Mouse (Mus musculus): ENCODE measurements around the gene Syt16. TPM values are rescaled to one million over a fixed set of nuclear protein-coding genes. Genes with fewer than 3 reads are reported as not detected.

Syt16 gene
- total RNA-seq, 2 experiments from 2014 or later, result 82.4 to 104 TPM

DNA sequence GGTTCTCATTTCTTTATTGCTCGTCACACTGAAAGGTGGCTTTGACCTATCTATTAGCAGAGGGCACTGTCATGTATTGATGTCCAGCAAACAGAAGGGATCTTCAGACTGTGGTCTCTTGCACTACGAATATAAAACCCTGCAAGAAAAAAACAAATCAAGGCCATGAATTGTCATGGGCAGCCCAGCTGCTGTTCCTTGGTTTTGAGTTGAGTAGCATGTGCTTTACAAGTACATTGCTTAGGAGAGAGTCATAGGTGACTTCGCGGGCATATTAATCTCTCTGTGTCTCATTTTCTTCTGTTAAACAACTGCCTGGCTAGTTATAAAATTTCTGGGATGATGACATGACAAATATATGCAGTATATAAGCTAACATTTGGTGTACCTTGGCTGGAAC lies 192.4 kb downstream of the Syt16 start:
- DNase-seq (ENCODE audit: low spot score in 2 of 2), result no peak
- intact Hi-C loops (cut with DNase I), result loop anchor here (5.0 kb wide), 1 partner anchor 92 kb away; no protein-coding TSS in a partner anchor

DNA sequence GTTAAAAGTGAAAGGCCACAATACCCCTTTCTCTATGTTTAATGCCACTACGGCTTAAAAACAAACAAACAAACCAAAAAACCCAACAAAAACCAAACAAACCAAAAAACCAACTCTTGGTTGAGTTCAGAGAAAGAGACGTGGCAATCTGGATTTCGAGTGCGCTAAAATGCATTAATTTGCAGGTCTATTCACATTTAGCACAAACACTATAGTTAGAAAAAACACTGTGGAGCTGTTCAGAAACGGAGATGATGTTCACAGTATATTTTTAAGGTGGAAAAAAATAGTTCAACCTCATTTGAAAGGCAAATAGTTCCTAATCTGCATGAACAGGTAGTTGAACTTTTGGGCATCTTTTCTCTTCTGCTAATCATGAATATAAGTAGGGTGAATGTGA lies 192.8 kb downstream of the Syt16 start:
- DNase-seq (ENCODE audit: low spot score in 2 of 2), result no peak
- intact Hi-C loops (cut with DNase I), result no loop called here

DNA sequence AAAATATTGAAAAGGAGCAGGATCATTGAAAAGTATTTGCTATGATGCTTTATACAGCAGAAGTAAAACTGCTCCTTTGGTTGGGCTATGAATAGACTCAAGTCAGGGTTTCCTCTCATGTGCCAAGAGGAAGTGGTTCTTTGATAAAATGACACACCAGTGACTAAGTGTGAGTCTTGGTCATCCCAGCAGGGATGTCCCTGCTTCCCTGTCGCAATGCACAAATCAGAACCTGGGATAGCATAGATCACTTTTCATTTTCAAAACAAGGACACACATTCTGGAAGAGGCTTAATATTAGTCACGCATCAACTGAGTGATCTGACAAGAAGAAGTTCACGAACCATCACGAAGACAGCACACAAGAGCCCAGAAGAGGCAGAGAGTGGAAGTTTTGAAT lies 195.1 kb downstream of the Syt16 start:
- DNase-seq (ENCODE audit: low spot score in 2 of 2), result no peak
- intact Hi-C loops (cut with DNase I), result no loop called here

DNA sequence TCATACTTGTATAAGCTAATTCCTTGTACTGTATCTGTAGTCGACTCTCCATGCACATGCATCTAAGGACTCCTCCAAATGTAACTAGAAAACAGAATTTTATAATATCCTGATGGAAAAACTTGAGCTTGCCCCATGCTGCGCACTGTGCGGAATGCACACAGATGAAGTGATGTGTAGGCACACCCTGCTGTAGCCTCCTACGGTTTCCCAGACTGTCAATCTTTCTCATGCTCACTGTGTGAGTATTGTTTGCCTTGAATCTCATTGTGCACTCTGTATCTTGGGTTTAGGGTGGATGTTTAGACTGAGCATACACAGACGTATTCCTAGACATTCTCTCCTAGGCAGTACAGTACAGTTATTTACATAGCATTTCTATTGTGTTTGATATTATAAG lies 203.9 kb downstream of the Syt16 start:
- intact Hi-C loops (cut with DNase I), result no loop called here
- no peak for DNase-seq (ENCODE audit: low spot score in 2 of 2)

DNA sequence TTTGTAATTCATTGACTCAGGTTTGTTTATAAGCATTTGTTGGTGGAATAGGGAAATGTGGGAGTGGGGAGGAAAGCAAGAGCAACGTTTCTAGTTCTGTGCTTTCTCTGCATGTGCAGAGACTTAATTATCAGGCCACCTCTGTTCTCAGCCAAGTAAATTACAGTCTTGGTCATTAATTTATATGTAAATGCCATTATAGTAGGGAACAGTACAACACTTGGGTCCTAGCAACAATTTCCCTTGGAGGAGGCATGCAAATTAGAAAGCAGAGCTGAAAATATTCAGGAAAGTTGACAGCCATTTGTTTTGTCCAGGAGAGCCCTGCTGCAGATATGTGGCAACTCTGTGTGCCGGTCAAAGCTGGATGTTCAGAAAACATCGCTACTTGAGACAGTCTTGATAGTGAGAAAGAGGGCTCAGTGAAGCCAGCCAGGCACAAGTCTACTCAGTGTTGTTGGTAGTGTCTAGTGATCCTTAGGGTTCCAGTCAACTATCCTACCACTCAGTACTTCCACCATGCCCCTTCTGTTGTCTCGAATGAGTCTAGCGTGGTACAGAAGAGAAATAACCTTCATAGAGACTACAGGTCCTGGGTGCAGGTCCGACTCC lies 205.1 kb downstream of the Syt16 start:
- no peak for DNase-seq (ENCODE audit: low spot score in 2 of 2)
- intact Hi-C loops (cut with DNase I), result no loop called here

DNA sequence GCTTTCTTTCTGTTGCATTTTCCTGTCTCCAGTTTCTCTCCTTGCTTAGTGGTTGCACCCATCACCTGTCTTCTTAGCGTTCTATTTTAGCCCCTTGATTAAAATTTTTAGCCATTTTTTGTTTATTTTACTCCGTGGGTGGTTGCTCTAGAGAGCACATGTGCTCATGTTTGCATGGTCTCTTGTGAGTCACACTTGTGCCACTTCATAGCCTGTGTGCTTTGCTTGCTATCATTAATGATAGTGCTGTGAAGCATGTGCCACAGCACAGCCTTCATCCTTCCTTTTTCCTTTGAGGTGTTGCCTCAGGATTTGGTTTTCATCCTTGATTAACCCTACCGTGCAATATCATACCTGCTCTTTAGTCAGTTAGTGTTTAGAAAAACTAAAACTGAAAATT lies 214.7 kb downstream of the Syt16 start:
- intact Hi-C loops (cut with DNase I), result no loop called here
- DNase-seq (ENCODE audit: low spot score in 2 of 2), result no peak

DNA sequence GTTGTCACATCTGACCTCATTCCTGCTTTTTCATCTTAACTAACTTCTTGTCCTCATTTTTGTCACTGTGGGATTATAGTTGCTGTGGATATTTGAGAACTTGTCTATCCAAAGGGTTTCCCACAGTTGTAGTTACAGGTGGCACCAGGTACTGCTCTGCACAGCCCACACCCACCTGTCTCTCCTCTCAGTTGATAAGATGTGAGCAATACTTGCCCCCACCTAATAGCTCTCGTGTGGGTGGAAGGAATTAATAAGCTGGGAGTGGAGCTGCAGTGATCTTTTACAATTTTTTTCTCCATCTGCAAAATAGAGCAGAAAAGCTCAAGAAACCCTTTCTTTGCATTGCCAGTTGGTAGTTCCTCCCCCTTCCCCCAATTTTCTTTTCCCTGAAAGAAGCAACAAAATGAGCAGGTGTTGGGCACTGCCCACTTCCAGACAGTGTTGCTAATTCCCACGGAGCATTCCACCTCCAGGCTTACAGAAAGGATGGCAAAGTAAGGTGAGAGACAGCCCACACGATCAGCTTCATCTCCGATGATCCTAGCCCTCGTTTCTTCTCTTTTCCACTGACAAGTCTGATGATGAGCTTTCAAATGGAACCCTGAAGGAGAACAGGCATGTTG lies 218.8 kb downstream of the Syt16 start:
- peak; percentile 30 to 41 for DNase-seq (ENCODE audit: low spot score in 2 of 2)
- intact Hi-C loops (cut with DNase I), result no loop called here

DNA sequence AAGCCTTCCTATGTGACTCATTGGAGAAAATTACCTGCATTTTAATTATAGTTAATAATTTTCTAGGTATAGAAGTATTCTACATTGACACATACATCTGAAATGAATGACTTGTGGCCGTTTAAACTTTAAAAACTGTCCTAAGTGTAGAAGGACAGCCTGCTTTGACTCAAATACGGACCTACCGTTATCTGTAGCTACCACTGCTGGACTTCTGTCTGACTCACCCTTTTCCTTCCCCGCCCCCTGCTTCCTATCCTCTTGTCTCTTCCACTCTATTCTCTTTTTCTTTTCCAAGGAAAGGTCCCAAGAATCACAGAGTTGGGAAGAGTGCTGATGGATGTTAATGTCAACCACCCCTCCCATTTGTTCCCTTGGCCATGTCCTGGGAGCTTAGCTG lies 222.4 kb downstream of the Syt16 start:
- DNase-seq (ENCODE audit: low spot score in 2 of 2), result no peak
- intact Hi-C loops (cut with DNase I), result no loop called here

DNA sequence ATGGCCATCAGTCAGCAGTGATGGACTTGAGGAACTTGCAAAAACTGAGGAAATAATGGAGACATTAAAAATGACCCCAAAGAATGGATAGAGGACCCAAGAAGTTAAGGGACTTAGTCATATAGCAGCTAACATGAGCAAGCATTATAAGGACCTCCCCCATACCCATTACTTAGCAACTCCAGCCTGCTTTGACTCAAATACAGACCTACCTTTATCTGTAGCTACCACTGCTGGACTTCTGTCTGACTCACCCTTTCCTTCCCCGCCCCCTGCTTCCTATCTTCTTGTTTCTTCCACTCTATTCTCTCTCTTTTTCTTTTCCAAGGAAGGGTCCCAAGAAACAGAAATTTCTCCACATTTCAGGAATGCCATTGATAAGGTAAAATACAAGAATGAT lies 223.2 kb downstream of the Syt16 start:
- intact Hi-C loops (cut with DNase I), result no loop called here
- DNase-seq (ENCODE audit: low spot score in 2 of 2), result no peak

DNA sequence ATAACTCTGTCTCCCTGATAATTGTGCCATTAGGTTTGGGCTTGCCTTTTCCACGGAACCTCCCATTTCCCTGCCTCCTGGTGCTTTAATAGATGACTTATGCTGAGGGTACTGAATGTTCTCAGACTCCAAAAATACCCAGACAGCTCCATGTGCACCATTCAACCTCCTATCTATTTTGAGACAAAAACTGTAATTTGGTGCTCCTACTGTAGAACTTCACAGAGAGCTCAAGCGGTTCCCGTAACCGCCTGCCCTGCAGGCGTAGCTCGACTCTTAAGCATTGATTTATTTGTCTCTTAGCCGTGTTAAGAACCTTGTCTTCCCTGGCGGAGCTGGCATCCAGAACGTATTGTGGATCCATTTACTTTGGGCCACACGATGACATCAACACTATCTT lies 233.3 kb downstream of the Syt16 start:
- DNase-seq (ENCODE audit: low spot score in 2 of 2), result peak; percentile 30 to 43
- intact Hi-C loops (cut with DNase I), result loop anchor here (5.0 kb wide), 1 partner anchor 51 kb away; no protein-coding TSS in a partner anchor

DNA sequence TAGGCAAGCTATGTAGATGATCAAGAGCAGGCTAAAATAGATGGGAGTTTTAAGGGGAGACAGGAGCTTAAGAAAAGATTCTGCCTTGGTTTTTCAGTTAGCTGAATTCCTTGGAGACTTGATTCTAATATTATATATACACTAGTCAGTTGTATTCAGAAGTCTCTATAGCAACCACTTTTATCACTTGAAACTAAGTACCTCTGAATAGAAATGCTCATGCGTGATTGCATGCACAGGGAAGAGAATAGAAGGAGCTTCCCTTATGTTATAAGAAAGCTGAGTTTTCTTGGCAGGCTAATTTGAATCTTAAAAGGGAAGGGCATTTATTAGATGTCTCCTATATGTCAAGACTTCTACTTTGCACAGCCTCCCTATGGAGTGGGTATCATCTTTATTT lies 235.4 kb downstream of the Syt16 start:
- DNase-seq (ENCODE audit: low spot score in 2 of 2), result no peak
- intact Hi-C loops (cut with DNase I), result loop anchor here (5.0 kb wide), 1 partner anchor 49 kb away; no protein-coding TSS in a partner anchor

DNA sequence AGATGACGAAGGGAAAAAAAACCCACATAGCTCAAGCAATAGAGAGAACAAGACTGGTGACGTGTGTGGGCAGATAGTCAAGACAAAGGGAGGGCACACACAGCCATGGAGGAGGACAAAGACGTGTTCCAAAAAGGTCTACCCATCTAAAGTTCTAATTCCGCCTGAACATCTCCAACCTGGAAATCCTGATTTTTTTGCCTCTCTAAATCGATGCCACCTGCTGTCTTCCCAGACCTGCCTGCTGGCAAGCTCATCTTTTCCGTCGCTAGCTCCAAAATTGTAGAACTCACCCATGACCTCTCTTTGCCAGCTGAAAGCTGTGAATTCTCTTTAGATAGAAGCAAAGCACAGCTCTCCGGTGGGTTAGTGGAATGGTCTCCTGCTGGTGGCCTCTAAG lies 238.7 kb downstream of the Syt16 start:
- intact Hi-C loops (cut with DNase I), result no loop called here

DNA sequence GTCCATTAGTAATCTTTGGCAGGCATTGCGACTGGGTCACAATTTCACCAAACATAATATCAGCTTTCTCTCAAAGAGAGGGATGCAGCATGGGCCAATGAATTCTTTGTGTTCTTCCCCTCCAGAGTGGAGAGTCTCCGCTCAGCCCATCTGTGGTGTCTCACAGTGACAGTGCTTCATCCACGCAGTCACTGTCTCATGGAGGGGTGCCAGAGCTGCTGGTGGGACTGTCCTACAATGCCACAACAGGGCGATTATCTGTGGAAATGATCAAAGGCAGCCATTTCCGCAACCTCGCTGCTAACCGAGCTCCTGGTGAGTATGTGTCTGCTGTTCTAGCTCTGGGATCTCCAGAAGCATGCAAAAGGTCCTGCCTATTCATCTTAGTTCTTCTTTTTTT lies 240.6 kb downstream of the Syt16 start:
- intact Hi-C loops (cut with DNase I), result no loop called here
- peak in 1 of 2 experiments; percentile 32 for DNase-seq (ENCODE audit: low spot score in 2 of 2)

More for the DNA sequence above, 238.7 kb downstream of the Syt16 start:
- no peak for DNase-seq (ENCODE audit: low spot score in 2 of 2)

DNA sequence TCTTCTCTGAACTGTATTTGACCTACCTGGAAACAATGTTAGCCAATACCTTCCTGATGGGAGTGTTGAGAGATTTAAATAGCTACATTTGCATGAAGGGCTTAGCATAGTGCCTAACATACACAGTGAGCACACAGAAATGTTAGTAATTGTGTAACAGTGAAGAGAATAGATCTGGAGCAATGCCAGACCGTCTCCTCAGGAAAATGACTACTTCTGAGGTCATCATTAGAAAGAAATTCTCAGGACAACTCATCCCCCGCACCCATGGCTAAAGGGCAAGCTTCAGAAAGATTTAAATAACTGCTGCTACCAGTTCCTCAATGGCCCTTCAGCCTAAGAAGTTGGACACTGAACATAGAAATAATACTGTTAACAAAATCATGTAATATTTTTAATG lies 241.3 kb downstream of the Syt16 start:
- intact Hi-C loops (cut with DNase I), result no loop called here
- no peak for DNase-seq (ENCODE audit: low spot score in 2 of 2)

DNA sequence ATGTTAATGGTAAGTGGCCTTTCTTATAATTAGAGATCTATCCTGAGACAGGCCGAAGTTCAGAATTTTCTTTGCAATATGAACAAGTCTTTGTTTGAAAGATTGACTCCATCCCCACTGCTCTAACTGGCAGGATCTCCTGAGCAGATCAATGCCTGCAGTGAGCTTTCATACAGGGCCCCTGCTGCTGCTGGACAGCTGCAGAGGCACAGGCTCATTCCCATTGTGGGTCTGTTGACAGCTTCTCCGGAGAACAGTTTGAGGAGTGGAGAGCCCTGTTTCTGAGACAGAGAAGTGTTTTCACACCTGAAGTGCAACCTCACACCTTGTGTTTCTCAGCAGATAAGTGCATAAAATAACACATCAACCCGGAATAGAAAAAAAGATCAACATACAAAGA lies 267.4 kb downstream of the Syt16 start:
- intact Hi-C loops (cut with DNase I), result no loop called here
- DNase-seq (ENCODE audit: low spot score in 2 of 2), result no peak

DNA sequence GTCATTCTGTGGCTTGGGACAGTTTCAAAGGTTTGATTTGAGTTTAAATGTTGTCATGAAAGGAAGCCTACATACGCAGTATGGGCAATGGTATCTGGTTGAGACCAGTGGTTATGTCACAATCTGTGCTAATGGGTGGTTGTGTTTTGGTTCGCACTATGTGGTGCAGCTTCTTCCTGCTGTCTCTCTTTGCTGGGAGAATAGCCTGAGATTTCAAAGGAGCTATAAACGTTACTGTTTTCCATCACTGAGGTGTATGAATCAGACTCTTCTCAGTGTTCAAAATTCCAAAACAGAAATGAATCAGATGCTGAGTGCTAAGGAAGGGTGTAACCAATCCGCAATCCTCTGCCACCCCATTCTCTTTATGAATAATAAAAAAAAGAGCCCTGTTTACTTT lies 269.6 kb downstream of the Syt16 start:
- DNase-seq (ENCODE audit: low spot score in 2 of 2), result no peak
- intact Hi-C loops (cut with DNase I), result no loop called here

DNA sequence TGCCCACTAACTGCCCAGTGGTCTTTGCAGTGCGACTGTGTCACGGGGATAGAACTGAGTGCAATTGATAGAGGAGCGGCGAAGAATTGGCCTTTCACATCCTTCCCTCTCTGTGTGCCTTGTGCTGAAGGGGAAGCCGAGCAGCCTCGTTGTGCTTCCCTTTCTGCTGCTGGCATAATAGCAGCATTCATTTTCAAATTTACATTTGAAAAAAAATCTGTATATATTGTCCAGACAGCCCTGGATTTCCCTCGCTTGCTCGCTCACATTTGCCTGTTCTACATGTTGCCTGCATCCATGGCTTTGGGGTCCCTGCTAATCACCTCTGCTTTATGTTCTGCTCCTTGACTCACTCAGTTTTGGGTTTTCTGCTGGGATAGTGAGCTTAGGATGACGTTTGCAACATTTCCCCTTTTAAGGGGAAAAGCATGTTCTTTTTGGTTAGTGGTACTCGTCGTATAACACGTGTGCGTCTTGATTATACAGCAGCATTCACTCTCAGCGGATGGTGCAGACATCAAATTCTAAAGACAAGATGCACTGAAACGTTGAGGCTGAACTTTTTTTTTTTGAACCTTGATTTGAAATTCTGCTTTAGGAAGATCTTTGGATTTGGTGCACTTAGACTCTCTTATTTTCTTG lies 271.3 kb downstream of the Syt16 start:
- intact Hi-C loops (cut with DNase I), result no loop called here
- DNase-seq (ENCODE audit: low spot score in 2 of 2), result no peak

DNA sequence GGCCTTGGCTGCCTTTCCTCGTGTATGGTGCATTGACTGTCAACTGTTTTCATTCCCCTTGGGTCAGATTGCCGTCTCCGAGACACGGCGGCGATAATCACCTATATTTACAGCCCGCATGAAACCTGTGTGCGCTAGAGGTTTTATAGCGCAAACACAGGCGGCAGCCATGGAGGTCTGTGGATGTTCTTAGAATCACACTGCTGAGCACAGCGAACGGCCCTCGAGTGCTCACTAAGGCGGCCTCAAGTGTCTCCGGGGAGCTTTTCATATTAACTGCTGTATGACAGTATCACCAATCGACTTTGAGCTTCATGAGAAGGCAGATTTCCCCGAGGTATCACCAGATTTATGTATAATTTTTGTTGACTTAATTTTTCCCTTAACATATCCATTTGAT lies 275.1 kb downstream of the Syt16 start:
- intact Hi-C loops (cut with DNase I), result no loop called here
- DNase-seq (ENCODE audit: low spot score in 2 of 2), result no peak

DNA sequence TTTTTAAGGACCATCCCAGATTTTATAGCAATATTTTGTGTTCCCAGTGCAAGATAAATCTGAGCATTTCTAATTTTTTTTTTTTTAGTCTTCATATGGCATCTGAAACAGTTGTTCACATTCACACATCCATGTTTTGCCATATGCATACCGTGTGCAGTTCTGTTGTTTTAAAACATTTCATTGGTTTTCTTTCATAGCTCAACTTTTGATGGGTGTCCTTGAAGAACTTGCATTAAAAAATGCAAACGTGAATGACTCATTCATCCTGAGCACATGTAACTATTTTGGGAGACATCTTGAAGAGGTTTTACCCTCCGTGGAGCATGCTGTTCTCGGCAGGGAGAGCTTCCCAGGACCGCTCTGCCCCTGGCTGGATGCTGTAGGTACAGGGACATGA lies 279.8 kb downstream of the Syt16 start:
- DNase-seq (ENCODE audit: low spot score in 2 of 2), result no peak
- intact Hi-C loops (cut with DNase I), result no loop called here

DNA sequence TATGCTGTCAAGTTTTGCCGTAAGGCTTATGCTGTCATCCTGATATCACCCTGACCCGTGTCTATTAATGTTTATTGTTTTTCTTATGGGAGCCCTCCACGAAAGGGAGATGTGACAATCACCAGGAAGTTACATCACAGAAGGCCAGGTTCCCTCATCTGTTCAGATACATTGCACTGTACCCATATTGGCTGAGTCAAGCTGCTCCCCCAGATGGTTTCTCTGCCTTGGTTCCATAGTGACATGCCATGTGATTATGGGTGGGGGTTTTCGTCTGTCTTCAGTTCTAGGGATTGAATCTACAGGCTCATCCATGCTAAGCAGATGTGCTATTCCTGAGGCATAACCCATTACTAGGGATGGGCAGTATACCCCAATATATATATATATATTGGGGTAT lies 283.9 kb downstream of the Syt16 start:
- peak in 1 of 2 experiments; percentile 2 for DNase-seq (ENCODE audit: low spot score in 2 of 2)

DNA sequence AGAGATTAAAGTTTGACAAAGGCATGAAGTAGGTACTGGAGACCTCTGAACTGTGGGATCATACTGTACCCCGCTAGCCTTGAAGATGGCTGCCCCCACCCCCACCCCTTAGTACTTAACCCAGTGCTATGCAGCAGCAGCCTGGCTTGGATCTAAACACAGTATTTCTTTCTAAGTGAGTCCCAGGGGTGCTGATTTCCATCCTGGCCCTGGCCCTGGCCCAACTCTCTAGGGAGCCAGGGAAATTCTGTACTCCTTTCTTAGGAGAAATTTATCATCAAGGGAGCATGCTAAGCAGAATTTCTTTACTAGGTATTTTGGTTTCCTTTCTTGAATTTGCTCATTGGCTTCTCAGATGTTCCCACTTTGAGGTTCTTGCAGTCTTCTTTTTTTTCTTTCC lies 285.4 kb downstream of the Syt16 start:
- intact Hi-C loops (cut with DNase I), result loop anchor here (5.0 kb wide), 3 partner anchors 51 to 176 kb away; no protein-coding TSS in a partner anchor

More for the DNA sequence above, 283.9 kb downstream of the Syt16 start:
- intact Hi-C loops (cut with DNase I), result loop anchor here (5.0 kb wide), 3 partner anchors 49 to 174 kb away; no protein-coding TSS in a partner anchor

More for the DNA sequence above, 285.4 kb downstream of the Syt16 start:
- peak in 1 of 2 experiments; percentile 4 for DNase-seq (ENCODE audit: low spot score in 2 of 2)

Measured in left cerebral cortex, postnatal 36 days (tissue).